Mouse (Mus musculus) heart, postnatal 4 days (tissue): Measurements from ENCODE around the gene Lmbr1l. TPM values are rescaled to one million over a fixed set of nuclear protein-coding genes. Genes with fewer than 3 reads are reported as not detected.

Source experiments
- DNase-seq: peaks from one replicate; pipeline ENCODE4 v3.0.0; 2021
- total RNA-seq, 2 experiments: library from RNA; stranded (reverse); gene quantifications; 2 replicates each; pipeline ENCODE4 v1.2.3; 2021

The Lmbr1l gene
- total RNA-seq, 2 experiments from 2014 or later, result 14.1 to 15.9 TPM

- peak; percentile 58 for DNase-seq
Observed at GRCm38 (mm10) chr15:98895635-98896589, 22.1 kb downstream of the Lmbr1l start.

GRCm38 (mm10) chr15:98894746-98895634 is 23.0 kb downstream of the Lmbr1l start:
- DNase-seq, result no peak

DNA sequence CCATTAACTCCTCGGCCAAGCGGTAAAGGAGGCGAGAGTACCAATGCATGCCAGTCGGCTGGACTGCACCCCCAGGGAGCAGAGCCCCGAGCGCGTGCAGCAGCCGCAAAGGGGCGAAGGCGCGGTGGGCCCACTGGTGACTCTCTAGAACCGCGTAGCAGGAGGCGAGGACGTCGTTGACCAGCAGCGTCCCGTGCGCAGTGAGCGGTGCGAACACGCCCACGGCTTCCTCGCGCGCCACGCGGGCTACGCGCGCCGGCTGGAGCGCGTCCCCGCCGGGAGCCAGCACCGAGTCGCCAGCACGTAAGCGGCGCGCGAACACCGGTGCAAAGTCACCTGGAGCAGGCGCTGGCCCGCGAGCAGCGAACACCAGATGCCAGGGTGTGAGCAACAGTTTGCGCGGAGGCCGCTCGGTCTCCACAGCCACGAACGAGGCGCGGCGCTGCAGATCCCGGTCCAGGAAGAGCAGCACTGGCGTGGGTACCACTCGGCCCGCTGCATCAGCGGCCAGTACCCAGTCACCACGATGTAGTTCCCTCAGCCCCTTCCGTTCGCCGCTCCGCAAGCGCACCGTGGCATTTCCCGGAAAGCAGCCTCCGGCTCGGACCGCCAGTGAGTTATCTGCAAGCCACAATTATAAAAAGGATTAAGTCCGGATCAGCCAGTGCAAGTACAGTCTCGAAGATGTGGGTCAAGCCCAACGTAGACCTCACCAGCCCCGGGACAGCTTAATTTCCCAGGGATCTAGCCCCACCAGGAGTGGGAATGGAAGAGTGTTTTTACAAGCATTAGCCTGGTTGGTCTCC is 23.9 kb downstream of the Lmbr1l start, which contains the start of gene Rhebl1:
Gene Rhebl1, minus strand, starts transcription at position 601 of the 806 bp plus-strand sequence.
- peak; percentile 40 for DNase-seq

DNA sequence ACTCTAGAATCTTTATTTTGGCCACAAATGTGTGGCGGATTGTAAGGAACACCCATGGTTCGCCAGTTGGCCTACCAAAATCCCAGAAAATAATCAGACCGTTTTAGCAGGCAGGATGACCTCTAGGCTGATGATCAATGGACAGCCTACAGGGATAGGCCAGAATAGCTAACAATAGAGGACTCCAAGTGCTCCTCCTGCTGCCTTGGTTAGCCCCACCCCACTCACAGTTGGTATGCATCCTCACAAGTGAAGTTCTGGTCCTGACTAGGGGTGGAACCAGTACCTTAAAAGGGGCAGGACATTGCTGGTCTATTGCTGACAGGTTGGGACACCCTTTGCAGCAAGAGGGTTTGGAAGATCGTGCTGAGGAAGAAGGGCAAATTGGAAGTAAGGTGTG is 25.0 kb downstream of the Lmbr1l start:
- no peak for DNase-seq

GRCm38 (mm10) chr15:98891907-98892606 is 26.0 kb downstream of the Lmbr1l start:
- peak; percentile 76 for DNase-seq

DNA sequence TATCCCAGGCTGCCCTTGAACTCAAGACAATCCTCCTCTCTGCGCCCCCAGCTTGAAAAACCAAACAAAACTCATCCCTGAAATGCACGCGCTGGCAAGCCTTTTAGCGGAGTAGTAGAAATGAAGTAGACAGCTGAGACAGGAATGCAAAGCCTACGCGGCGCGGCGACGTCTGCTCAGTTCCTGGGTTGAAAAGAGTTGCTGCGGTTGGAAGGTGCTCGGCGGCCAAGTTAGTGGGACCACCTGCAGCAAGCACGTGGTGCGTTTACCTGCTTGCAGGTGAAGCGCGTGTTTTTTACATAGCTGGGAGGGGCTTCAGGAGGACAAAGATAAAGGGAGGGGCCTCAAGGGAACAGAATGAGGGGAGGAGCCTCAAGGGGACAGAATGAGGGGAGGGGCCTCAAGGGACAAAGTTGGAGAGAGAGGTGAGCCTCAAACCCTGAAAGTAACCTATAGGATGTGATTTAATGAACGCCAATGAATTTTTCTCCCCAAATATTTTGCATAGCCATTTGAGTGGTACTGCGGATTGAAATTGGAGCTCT is 26.8 kb downstream of the Lmbr1l start:
- DNase-seq, result no peak

- DNase-seq, result no peak
Observed at GRCm38 (mm10) chr15:98887526-98887925, 30.5 kb downstream of the Lmbr1l start.

DNA sequence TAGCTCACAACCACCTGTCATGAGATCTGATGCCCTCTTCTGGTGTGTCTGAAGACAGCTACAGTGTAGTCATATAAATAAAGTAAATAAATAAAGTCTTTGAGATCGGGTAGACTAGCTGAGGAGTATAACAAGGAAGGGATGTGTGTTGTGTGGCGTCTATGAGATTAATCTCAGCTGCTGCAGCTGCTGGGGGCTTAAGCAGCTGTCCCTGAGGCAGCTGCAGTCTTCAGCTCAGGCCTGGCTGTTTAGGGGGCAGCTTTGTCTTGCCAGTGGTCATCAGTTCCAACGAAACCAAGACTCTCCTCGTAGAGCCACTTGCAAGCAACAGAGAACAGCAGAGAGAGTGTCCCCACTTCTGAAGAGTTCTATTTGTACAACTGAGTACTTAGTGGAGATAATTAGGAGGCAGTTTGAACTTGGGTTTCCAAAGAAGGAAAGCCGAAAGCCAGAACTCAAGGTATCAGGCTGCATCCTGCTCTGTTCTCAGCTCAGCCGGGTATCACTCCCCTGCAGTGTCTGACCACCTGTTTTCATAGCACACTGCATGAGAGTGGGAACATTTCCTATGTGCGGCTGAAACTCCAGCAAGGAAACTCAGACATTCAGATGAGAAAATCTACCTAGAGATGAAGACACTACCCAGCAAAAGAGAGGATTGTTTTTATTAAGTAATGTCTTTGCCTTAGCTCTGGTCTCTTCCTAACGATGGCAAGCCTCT is 31.2 kb downstream of the Lmbr1l start:
- no peak for DNase-seq

DNA sequence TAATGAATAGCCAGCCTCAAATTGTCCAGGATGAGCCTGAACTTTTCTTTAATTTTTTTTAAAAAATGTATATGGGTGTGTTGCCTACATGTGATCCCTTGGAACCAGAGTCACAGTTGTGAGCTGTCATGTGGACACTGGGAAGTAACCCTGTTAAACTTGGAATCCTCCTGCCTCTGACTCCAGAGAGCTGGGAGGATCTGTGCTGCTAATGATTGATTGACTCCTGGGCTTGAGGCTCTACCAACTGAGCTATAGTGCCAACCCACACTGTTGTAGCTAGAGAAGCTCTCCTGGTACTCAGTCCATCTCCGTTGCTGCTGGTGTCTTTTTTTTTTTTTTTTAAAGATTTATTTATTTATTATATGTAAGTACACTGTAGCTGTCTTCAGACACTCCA is 33.9 kb downstream of the Lmbr1l start:
- DNase-seq, result no peak

DNA sequence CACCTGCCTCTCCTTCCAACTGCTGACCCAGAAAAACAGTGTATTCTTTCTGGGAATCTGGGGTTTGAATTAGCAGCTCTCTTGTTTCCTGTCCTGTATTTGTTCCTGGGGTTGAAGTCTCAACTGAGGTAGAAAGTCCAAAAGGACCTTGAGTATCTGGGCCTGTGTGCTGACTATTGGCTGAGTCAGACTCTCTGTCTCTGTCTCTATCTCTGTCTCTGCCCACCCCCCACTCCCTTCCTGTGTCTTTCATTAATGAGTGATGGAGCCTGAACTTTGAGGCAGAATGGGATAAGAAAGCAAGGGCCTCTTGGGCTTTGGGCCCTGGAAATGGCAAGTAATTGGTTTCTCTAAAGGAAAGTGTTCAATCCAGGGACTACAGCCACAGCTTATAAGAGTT is 34.4 kb downstream of the Lmbr1l start:
- DNase-seq, result no peak

GRCm38 (mm10) chr15:98881656-98882008 is 36.4 kb downstream of the Lmbr1l start:
- DNase-seq, result no peak

DNA sequence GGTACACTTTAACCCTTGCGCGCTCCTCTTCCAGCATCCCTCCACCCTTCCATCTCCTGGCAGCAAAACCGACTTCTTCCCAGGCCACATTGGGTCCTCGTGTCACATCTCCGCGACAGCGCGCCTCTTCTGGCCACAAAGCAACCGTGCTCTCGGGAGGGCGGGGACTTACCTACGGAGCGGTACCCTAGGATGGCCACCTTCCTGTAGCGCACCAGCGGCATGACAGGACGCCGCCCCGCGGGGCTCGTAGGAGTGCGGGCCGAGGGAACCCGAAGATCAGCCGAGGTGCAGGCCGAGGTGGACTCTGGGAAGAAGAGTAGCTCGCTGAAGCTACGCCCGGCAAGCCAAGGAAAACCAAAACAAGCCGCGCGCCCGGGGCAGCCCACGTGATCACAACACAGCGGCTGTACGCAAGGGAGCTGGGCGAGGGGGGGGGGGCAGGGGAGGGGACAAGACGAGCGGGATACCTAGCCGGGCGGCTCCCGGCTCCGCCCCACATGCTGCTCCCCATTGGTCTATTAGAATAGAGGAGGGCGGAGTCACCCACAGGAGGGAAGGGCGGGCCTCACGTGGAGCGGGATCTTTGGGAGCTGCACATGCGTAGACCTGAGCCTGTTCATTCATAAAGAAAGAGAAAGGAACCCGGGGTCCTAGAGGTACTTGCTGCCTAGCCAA is 36.9 kb downstream of the Lmbr1l start:
- DNase-seq, result peak; percentile 89

DNA sequence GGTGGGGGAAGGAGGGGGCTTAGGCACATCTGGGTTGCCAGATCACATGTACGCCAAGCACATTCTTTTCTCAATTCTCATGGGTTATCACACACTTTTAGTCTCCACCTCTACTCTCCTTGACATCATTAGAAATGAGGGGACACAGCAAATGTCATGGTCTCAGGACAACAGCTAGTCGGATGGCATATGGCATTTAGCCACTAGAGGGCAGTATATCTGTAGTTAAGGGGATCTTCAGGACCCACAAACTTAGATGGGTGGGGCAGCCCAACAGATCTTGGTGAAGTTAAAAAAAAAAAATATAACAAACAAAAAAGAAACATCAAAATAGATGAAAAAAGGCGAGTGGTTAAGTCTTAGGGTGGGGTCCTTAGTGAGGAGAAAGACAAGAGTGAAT is 40.7 kb downstream of the Lmbr1l start:
- peak; percentile 79 for DNase-seq

DNA sequence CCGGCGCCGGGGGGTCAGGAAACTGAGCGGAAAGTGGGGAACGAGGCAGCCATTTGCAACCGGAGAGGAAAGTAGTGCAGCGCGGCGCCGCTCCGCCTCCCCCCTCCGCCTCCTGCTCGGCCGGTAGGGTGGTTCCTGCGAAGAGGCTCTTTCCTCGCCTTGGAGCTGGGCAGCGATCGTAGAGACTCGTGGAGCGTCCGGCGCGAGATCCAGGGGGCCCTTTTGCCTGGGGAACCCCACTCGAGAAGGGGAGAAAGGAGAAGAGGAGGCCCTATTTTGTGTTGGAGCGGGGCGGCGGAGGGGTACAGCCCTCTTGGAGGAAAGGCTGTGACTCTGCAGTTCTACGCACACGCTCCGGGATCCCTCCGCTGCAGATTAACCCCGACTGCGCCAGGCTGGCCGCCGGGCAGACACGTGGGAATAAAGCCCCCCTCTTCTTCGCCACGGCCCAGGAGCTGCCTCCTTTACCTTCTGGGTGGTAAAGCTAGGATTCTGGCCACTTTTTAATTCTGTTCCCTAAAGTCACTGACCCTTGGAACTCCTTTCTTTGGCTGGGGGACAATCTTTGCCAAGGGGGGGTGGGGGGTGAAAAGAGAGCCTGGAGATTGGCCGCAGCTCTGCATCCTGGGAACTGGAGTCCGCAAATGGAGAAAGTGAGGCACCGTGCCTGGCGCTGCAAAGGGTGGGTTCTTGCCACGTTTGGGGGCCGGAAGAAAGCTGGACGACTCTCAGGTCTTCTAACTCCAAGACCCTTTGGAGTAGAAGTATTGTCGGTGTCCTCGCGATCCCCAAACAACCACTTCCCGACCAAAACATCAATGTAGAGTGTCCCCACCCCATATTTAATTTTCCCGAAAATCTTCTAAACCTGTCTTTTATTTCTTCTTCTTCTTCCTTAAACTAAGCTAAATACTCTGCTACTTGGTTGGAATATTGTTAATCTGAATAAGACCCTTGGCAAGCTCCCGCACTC is 45.8 kb downstream of the Lmbr1l start:
- peak; percentile 92 for DNase-seq

- peak; percentile 59 for DNase-seq
Observed at GRCm38 (mm10) chr15:98871070-98871915, 46.7 kb downstream of the Lmbr1l start, which contains the start of gene Kmt2d. Kmt2d (minus strand) TSS chr15:98871204.

DNA sequence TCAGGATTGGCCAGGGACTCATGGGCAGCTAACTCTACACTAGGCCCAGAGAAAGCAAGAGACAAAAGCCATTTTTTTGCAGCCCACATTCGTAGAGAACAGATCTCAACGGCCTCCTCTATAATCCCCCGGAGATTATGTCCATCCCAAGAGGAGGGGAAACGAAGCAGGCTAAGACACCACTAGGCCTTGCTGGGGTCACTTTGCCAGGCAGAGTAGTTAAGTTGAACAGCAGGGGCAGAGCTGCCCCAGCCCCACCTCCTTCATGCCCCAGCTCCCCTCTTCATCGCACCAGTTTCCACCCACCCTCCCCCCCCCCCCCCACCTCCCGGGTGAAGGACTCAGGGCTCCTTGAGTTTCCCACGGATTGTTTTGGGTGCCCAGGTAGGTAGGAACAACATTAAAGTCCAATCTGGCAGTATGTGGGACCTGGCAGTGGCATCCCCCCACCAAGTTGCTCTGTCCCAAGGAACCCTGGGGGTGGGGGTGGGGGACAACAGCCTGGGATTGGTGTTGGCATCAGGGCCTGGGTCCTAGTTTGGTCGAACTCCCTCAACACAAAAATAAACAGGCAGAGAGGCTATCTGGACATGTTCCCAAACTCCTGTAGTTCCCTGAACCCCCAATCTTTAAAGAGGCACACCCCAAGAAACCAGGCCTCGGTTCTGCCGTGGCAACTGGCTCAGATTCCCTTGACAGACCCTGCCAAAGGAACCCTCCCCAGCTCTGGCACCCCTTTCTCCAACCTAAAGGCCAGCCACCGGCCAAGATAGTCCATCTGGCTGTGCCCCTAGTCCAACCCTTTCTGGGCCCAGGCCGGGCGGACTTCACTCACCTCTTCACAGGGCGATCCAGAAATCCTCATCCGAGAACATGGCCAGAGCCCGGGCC is 47.6 kb downstream of the Lmbr1l start:
- DNase-seq, result peak; percentile 52
